Mouse (Mus musculus): ENCODE data around the gene LTO1. TPM values are rescaled to one million over a fixed set of nuclear protein-coding genes. Genes with fewer than 3 reads are reported as not detected.

LTO1 gene
- polyA plus RNA-seq (2012; rRNA removed), result 60.9 and 67.2 TPM in 2 replicates

DNA sequence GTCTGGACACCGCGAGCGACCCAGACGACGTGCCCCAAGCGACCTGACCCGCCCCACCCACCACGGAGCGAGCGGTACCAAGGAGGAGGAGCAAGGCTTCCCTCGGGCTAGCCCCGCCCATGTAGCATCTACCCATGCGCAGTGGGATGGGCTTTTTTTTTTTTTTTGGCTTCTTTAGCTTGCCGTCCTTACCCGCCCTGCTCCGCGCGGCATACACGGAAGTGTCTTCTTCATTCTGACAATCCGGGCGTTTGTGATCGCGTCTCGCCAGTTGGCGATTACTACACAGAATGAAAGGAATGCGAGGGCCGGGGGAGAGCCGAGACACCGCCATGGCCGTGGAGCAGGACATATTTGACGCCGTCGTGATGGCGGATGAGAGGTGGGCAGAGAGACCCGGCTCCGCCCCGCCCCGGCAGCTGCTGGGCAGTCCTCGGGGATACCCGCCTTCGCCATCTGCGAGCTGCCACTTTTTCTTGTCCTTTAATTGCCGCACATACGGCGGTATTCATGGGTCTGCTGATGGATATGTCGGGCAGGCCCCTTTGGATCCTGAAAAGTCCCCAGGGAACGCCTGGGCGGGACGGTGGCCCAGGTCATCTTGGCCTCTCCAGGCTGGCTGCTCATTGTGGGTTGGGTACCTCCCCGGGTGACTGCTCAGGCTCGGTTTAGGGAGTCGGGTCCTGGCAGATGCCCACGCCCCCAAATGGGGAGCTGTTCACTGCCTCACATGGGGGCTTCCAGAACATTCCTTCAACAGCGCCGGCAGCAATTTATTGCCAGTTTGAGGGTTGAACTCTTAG lies at the start of gene LTO1:
Gene LTO1, plus strand, starts transcription at position 153 of the 803 bp plus-strand sequence.

DNA sequence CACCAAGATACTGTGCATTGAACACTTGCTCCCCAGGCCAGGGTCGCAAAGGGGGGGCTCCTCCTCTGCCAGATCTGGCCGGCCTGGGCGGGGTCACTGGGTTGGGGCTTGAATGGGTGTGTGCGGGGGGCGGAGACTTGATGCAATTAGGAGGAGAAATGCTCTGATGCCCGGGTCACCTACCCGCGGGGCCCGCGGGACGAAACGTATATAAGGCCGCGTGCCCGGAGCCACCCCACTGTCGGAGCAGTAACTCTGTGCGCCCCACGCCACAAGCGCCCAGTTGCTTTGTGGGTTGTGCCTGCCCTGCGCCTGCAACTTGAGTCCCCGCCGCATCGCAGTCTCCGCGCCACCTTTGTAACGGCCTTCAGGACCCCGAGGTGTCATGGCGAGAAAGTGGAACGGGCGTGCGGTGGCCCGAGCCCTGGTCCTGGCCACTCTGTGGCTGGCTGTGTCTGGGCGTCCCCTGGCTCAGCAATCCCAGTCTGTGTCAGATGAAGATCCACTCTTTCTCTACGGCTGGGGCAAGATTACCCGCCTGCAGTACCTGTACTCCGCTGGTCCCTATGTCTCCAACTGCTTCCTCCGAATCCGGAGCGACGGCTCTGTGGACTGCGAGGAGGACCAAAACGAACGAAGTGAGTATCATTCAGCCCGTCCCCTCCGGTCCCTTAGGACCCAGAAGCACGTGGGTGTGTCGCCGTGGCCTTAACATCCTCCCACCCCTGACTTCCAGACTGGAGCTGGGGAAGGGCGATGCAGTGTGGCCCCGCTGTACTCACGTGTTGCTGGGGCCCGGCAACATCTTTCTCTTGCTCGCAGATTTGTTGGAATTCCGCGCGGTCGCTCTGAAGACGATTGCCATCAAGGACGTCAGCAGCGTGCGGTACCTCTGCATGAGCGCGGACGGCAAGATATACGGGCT lies 18.3 kb upstream of the LTO1 start, which contains the start of gene Fgf15:
Gene Fgf15, plus strand, starts transcription at position 238 of the 925 bp plus-strand sequence.

DNA sequence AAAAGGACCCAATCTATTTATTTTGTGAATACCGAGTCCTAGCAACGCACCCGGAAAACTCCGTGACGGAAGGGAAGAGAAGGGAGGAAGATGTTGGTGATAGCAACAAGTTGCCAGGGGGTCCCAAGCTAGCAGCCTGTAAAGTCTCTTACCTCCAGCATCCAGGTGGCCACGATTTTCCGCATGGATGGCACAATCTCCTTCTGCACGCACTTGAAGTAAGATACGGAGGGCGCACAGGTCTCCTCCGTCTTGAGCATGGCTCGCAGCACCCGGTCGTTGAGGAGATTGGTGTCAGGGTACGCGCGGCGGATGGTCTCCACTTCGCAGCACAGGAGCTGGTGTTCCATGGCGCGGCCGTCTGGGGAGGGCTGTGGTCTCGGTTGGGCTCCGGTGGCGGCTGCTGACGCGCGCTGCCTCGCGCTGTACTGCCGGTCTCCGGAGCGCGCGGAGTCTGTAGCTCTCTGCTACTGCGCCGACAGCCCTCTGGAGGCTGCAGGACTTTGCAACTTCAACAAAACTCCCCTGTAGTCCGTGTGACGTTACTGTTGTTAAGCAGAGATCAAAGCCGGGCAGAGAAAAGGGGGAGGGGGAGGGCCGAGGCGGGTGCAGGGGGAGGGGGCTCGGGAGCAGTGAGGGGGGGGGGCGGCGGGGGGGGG lies 24.6 kb downstream of the LTO1 start, which contains the start of gene Ccnd1:
Gene Ccnd1, minus strand, starts transcription at position 582 of the 659 bp plus-strand sequence.

Other genes with a start within 250 kb of the LTO1 start
- 10.5 and 11.8 TPM in 2 replicates for gene Ano1, start 163.1 kb upstream of the LTO1 start, polyA plus RNA-seq (2012; rRNA removed)
- 5.8 and 12.6 TPM in 2 replicates for gene Fgf3, start 77.0 kb upstream of the LTO1 start, polyA plus RNA-seq (2012; rRNA removed)
- 0.05 TPM in 1 of 2 replicates, not detected in the other for gene Fgf4, start 67.7 kb upstream of the LTO1 start, polyA plus RNA-seq (2012; rRNA removed)
- 18.3 and 20.3 TPM in 2 replicates for gene Fgf15, start 18.6 kb upstream of the LTO1 start, polyA plus RNA-seq (2012; rRNA removed)
- gene Ccnd1, start 24.8 kb downstream of the LTO1 start, polyA plus RNA-seq (2012; rRNA removed), result 52.5 and 61.6 TPM in 2 replicates

Measured in central nervous system, embryonic 14 days (tissue).